Mouse (Mus musculus): ENCODE data around the gene Ccnd1. TPM values are rescaled to one million over a fixed set of nuclear protein-coding genes. Genes with fewer than 3 reads are reported as not detected.

Gene Ccnd1
- 55.3 TPM for polyA plus RNA-seq (2014; fragmentation: Illumina TruSeq; extraction: RNeasy Lipid Tissue Mini Kit (QIAGEN cat#74804); ENCODE audit: low read depth, low replicate concordance)

GRCm38 (mm10) chr7:144939344-144940002 lies at the start of gene Ccnd1:
Gene Ccnd1, minus strand, starts transcription at chr7:144939925.

GRCm38 (mm10) chr7:144914948-144915750 lies 24.6 kb downstream of the Ccnd1 start, which contains the start of gene LTO1:
Gene LTO1, plus strand, starts transcription at chr7:144915100.

GRCm38 (mm10) chr7:144896294-144897218 lies 43.2 kb downstream of the Ccnd1 start, which contains the start of gene Fgf15:
Gene Fgf15, plus strand, starts transcription at chr7:144896531.

Other genes starting within 250 kb of the Ccnd1 start
- 2.3 TPM for gene Ano1, start 188.0 kb downstream of the Ccnd1 start, polyA plus RNA-seq (2014; fragmentation: Illumina TruSeq; extraction: RNeasy Lipid Tissue Mini Kit (QIAGEN cat#74804); ENCODE audit: low read depth, low replicate concordance)
- gene Fgf3, start 101.8 kb downstream of the Ccnd1 start, polyA plus RNA-seq (2014; fragmentation: Illumina TruSeq; extraction: RNeasy Lipid Tissue Mini Kit (QIAGEN cat#74804); ENCODE audit: low read depth, low replicate concordance) = not detected
- not detected for gene Fgf4, start 92.6 kb downstream of the Ccnd1 start, polyA plus RNA-seq (2014; fragmentation: Illumina TruSeq; extraction: RNeasy Lipid Tissue Mini Kit (QIAGEN cat#74804); ENCODE audit: low read depth, low replicate concordance)
- gene Fgf15, start 43.4 kb downstream of the Ccnd1 start, polyA plus RNA-seq (2014; fragmentation: Illumina TruSeq; extraction: RNeasy Lipid Tissue Mini Kit (QIAGEN cat#74804); ENCODE audit: low read depth, low replicate concordance) = not detected
- 5.3 TPM for gene LTO1, start 24.8 kb downstream of the Ccnd1 start, polyA plus RNA-seq (2014; fragmentation: Illumina TruSeq; extraction: RNeasy Lipid Tissue Mini Kit (QIAGEN cat#74804); ENCODE audit: low read depth, low replicate concordance)